Mouse (Mus musculus) spleen, adult 2 months (tissue): ENCODE data around the gene Arhgap23. TPM values are rescaled to one million over a fixed set of nuclear protein-coding genes. Genes with fewer than 3 reads are reported as not detected.

Experiments used
- DNase-seq, 2 experiments: peaks; one replicate each; pipeline versions ENCODE4 v3.0.0 to v3.0.0-alpha.2; 2012 to 2021; ENCODE audit warnings: low spot score in 2 of 2, low read depth in 1 of 2
- H3K27ac ChIP-seq: fragments of 200-500 bp; 2 replicates; pipeline ENCODE4 v1.5.1; 2012; ENCODE audit warnings: low read length, inconsistent platforms; ENCODE audit not compliant: insufficient read depth
- H3K27me3 ChIP-seq: fragments of 200-500 bp; 2 replicates; pipeline ENCODE4 v1.6.1; 2012; ENCODE audit warnings: mild to moderate bottlenecking, moderate library complexity, low read length, inconsistent platforms; ENCODE audit not compliant: control insufficient read depth, insufficient read depth
- H3K36me3 ChIP-seq: fragments of 200-500 bp; 2 replicates; pipeline ENCODE4 v1.6.1; 2012; ENCODE audit warnings: mild to moderate bottlenecking, low read length, inconsistent platforms; ENCODE audit not compliant: control insufficient read depth, insufficient read depth
- H3K4me1 ChIP-seq: fragments of 200-500 bp; 2 replicates; pipeline ENCODE4 v1.6.1; 2011; ENCODE audit warnings: inconsistent platforms; ENCODE audit not compliant: control insufficient read depth, insufficient read depth, insufficient read length
- H3K4me3 ChIP-seq: fragments of 200-500 bp; 2 replicates; pipeline ENCODE4 v1.5.1; 2011; ENCODE audit warnings: mild to moderate bottlenecking, inconsistent platforms; ENCODE audit not compliant: insufficient read depth, insufficient read length; ENCODE audit errors: extremely low read depth
- CTCF ChIP-seq: fragments of 200-500 bp; IDR thresholded peaks from 2 replicates; pipeline ENCODE4 v1.5.1; 2011; ENCODE audit warnings: mild to moderate bottlenecking, inconsistent platforms; ENCODE audit not compliant: insufficient read depth, insufficient read length, insufficient replicate concordance; ENCODE audit errors: extremely low read depth
- POLR2A ChIP-seq: fragments of 200-500 bp; IDR thresholded peaks from 2 replicates; pipeline ENCODE4 v1.6.1; 2011; ENCODE audit warnings: low read depth, low read length, inconsistent platforms
- WGBS: fragments of 180-500 bp; shearing (Covaris S2); methylation state at CpG from one replicate; pipeline ENCODE4 v1.1.7; 2018; 5-methylcytosine and 5-hydroxymethylcytosine counted together
- polyA plus RNA-seq: library from polyadenylated mRNA; depleted of rRNA; stranded (reverse); fragments of >200 nt; gene quantifications from 2 replicates; pipeline ENCODE4 v1.2.3, GENCODE M21; 2012

Arhgap23 gene
- polyA plus RNA-seq, 1 experiment, result 39.7 TPM

DNA sequence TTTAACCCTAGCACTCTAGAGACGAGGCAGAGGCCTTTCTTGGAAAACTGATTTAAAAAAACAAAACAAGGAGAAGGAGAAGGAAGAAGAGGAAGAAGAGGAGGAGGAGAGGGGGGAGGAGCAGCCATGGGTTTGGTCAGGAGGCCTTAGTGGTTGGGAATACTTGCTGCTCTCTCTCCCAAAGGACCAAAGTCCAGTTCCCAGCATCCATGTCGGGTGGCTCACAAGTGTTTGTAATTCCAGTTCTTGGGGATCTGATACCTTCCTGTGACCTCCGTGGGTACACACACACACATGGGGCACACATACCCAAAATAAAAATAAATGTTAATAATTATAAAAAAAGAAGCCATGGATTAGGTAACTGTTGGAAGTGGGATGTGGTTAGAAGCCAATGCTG, 35.3 kb upstream of the Arhgap23 start:
- 87% methylated on average over 3 of the region's 3 CpGs for WGBS
- DNase-seq, result no peak
- H3K4me3 ChIP-seq, result no peak overlapping the region
- peaks cover 17% of the 10 kb centered on the region for H3K36me3 ChIP-seq
- H3K4me1 ChIP-seq, result no peaks in the 10 kb centered on the region
- no peaks in the 10 kb centered on the region for H3K27me3 ChIP-seq
- TF ChIP-seq CTCF (no peak), POLR2A (no peak)
- no peak overlapping the region for H3K27ac ChIP-seq

DNA sequence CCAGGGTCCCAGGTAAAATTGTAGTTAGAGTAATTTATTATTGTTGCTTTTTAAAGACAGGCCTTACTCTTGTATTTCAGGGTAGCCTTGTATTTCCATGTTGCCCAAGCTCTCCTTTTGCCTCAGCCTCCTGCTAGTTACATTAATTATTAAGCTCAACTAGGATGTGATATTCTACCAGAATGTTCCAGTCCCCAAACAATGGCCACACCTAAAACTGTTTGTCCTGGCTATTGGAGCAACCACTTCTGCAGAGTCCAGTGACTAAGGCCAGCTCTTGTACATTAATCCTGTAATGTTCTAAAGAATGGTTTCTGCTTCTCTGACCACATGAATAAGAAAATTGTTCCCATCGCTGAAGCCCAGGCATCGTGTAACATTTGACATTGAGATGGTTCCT, 32.3 kb upstream of the Arhgap23 start:
- H3K36me3 ChIP-seq, result peaks cover 15% of the 10 kb centered on the region
- 96% methylated on average over 2 of the region's 2 CpGs for WGBS
- no peaks in the 10 kb centered on the region for H3K27me3 ChIP-seq
- no peak overlapping the region for H3K4me3 ChIP-seq
- no peak overlapping the region for H3K27ac ChIP-seq
- no peaks in the 10 kb centered on the region for H3K4me1 ChIP-seq
- no peak for DNase-seq
- TF ChIP-seq POLR2A, result no peak

DNA sequence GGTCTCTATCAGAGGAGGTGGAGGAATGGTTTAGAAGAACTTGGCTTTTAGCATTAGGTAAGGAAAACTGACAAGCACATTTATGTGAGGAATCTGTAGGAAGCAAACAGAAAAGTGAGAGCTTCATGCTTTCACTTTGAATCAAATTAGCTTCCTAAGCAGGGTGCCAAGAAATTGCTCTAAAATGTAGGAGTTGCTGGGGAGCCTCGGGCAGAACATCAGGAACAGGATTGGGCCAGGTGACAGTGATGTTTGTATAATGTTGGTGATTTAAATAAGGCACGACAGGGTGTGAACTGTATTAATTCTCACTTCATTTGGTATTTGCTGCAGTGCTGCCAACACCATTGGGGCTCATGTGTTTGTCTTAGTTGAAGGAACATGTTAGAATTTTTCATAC, 31.6 kb upstream of the Arhgap23 start:
- Histone ChIP-seq H3K27me3 (no peaks in the 10 kb centered on the region), H3K4me1 (no peaks in the 10 kb centered on the region), H3K27ac (no peak overlapping the region), H3K36me3 (peaks cover 14% of the 10 kb centered on the region), H3K4me3 (no peak overlapping the region)
- TF ChIP-seq POLR2A (no peak), CTCF (no peak)
- WGBS, result 80% methylated on average over 2 of the region's 2 CpGs
- DNase-seq, result no peak

DNA sequence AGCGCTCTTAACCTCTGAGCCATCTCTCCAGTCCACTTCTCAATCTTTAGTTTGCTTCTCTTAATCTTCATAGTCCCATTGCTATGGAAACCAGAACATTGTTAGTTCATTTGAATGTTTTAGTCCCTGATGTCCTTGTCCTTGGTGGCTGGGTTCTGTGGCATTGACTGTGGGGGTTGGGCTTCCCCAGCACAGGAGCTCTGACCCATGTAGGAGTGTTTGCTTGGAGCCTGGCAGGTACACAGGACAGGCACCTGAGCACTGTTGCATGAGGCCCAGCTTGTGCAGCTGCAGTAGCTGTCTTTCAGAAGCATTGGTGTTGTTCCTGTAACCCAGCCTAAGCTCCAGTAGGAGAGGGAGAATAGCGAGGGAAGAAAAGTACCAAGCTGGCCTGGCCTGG, 27.5 kb upstream of the Arhgap23 start:
- H3K27ac ChIP-seq, result no peak overlapping the region
- H3K27me3 ChIP-seq, result no peaks in the 10 kb centered on the region
- TF ChIP-seq POLR2A (no peak), CTCF (no peak)
- H3K4me3 ChIP-seq, result no peak overlapping the region
- no peaks in the 10 kb centered on the region for H3K4me1 ChIP-seq
- DNase-seq, result no peak
- H3K36me3 ChIP-seq, result peaks cover 19% of the 10 kb centered on the region
- WGBS, result 90% methylated on average over 2 of the region's 2 CpGs

DNA sequence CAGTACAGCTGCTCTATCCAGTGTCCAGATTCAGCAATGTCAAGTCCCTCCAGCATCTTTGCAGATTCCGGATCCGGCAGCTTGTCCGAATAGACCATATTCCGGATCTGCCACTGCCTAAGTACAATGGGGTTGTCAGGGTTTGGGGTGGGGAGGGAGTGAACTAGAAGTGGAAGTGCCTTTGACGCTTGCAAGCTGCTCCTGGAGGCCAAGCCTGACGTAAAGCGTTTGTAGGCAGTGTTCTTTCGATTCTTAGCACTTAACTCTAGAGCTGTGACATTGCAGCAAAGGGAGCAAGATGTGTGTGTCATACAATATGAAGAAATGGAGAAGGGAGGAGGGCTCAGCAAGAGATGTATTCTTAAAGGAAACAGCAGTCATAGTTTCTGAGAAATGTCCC, 26.2 kb upstream of the Arhgap23 start:
- H3K36me3 ChIP-seq, result peaks cover 15% of the 10 kb centered on the region
- H3K4me1 ChIP-seq, result no peaks in the 10 kb centered on the region; the same call in 1 of the 2 replicates
- no peak overlapping the region for H3K4me3 ChIP-seq
- no peaks in the 10 kb centered on the region for H3K27me3 ChIP-seq
- no peak overlapping the region for H3K27ac ChIP-seq
- TF ChIP-seq CTCF (no peak), POLR2A (no peak)
- DNase-seq, result no peak
- 96% methylated on average over 8 of the region's 8 CpGs for WGBS

DNA sequence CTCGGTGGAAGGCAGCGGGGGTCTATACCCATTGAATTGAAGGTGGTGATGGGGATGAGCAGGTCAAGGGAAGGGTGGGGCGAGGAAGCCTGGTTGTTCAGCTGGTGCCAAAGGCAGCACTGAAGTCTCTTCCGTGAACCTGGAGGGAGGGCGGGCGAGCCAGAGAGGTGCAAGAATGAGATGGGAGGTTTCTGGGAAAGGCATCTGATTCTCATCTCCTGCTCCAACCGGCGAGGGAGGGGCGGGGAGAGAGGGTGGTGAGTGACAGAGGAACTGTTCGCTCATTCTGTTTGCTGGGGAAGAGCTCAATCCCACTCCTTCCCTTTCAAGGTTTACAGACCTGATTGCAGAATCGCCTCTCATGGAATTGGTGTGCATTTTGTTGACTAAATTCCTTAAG, 21.7 kb upstream of the Arhgap23 start:
- TF ChIP-seq CTCF (no peak), POLR2A (no peak)
- H3K4me3 ChIP-seq, result no peak overlapping the region
- H3K27me3 ChIP-seq, result no peaks in the 10 kb centered on the region
- peaks cover 15% of the 10 kb centered on the region for H3K36me3 ChIP-seq
- DNase-seq, result no peak
- no peaks in the 10 kb centered on the region; the same call in 1 of the 2 replicates for H3K4me1 ChIP-seq
- whole genome bisulfite sequencing, result 81% methylated on average over 11 of the region's 11 CpGs
- H3K27ac ChIP-seq, result no peak overlapping the region

DNA sequence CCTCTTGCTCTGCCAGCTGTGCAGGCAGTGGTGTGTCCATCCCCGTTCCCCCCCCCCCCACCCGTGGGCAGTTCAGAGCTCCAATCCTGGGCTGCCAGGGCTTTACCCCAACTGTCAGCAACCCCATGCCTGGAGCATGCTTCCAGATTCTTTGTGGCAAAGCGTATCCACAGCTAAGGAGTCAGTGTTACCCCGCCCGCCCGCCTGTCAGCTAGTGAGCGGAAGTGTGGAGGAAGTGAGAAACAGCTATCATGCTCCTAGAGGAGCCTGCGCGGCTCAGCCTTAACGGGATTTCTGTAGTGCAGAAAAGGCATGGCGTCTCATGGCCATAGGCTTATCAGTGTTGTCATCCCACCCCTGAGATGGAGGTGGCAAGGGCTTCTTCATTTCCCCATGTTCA, 21.2 kb upstream of the Arhgap23 start:
- Histone ChIP-seq H3K4me3 (no peak overlapping the region), H3K4me1 (no peaks in the 10 kb centered on the region; the same call in 1 of the 2 replicates), H3K27ac (no peak overlapping the region), H3K36me3 (peaks cover 13% of the 10 kb centered on the region), H3K27me3 (no peaks in the 10 kb centered on the region)
- TF ChIP-seq CTCF, result no peak
- no peak for TF ChIP-seq POLR2A
- 29% methylated on average over 11 of the region's 11 CpGs for WGBS
- DNase-seq, result no peak

DNA sequence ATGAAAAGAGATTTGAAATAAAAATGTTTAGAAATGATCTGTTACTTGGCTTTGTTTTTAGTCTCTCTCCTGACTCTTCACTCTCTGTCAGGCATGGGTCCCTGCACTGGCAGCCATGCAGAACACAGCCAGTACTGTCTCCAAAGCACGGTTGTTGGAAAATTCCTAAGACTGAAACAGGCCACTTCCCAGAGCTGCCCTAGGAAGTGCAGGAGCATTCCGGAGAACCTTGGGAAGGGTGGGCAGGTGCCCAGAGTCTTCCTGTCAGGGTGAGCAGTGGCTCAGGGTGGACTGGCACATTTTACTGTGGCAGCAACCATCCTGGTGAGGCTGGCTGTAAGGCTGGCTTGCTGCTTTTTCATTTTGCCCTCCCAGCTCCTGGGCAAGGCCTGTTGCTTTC, 16.8 kb upstream of the Arhgap23 start:
- 91% methylated on average over 2 of the region's 2 CpGs for WGBS
- TF ChIP-seq CTCF (no peak), POLR2A (no peak)
- Histone ChIP-seq H3K4me3 (no peak overlapping the region), H3K36me3 (no peaks in the 10 kb centered on the region; the same call in 1 of the 2 replicates), H3K4me1 (peaks cover 2% of the 10 kb centered on the region; the same call in 1 of the 2 replicates), H3K27me3 (no peaks in the 10 kb centered on the region), H3K27ac (no peak overlapping the region)
- no peak for DNase-seq
